Mouse (Mus musculus) left cerebral cortex, adult 2 months (tissue): ENCODE measurements around the gene Nln. TPM values are rescaled to one million over a fixed set of nuclear protein-coding genes. Genes with fewer than 3 reads are reported as not detected.
A peak's percentile ranks its signal among the peaks of the same experiment; 100 is the strongest.

Experiments
- DNase-seq, 2 experiments: peaks; one replicate each; pipeline ENCODE4 v3.0.0; 2021 to 2022; ENCODE audit warnings: low spot score in 2 of 2, mixed read lengths in 1 of 2; ENCODE audit errors: extremely low spot score in 1 of 2
- H3K27ac ChIP-seq: fragments of 200-600 bp; 2 replicates; pipeline ENCODE4 v1.8.1; 2022
- H3K4me3 ChIP-seq: fragments of 200-600 bp; 2 replicates; pipeline ENCODE4 v1.8.1; 2022
- CTCF ChIP-seq: fragments of 200-600 bp; IDR thresholded peaks from 2 replicates; pipeline ENCODE4 v1.8.1; 2022; ENCODE audit warnings: antibody characterized with exemption, mild to moderate bottlenecking, moderate library complexity
- intact Hi-C: fragments of 180-260 bp; cut with DNase I; formaldehyde crosslinking; loops from one replicate; pipeline ENCODE4 v1.15.1; 2025
- total RNA-seq, 2 experiments: library from RNA; stranded (reverse); gene quantifications; 2 replicates each; pipeline ENCODE4 v1.2.3; 2021

Gene Nln
- total RNA-seq, 2 experiments from 2014 or later, result 24.1 to 27.0 TPM

DNA sequence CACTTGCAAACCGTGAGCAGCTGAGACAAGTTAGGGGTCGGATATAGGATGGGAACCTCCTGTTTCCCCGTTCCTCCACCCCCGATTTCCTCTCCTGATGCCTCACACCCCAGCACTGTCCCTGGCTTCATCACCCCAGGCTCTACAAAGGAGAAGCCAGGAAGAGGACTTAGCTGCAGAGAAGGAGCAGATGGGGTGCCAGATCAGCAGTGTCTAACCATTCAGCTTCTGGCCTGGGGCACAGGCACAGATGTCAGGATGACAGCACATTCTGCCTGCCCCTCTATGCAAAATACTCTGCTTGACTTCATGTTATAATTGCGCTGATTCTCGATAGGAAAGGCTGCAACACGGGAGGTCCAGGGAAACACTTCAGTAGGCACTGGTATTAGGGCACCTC, 71.1 kb downstream of the Nln start:
- Histone ChIP-seq H3K4me3 (no peak overlapping the region), H3K27ac (no peak overlapping the region)
- no peak for DNase-seq
- intact Hi-C loops, result loop anchor here (10.0 kb wide), 1 partner anchor 114 kb away; the partner anchor contains the start of gene Erbin
- no peak for TF ChIP-seq CTCF

DNA sequence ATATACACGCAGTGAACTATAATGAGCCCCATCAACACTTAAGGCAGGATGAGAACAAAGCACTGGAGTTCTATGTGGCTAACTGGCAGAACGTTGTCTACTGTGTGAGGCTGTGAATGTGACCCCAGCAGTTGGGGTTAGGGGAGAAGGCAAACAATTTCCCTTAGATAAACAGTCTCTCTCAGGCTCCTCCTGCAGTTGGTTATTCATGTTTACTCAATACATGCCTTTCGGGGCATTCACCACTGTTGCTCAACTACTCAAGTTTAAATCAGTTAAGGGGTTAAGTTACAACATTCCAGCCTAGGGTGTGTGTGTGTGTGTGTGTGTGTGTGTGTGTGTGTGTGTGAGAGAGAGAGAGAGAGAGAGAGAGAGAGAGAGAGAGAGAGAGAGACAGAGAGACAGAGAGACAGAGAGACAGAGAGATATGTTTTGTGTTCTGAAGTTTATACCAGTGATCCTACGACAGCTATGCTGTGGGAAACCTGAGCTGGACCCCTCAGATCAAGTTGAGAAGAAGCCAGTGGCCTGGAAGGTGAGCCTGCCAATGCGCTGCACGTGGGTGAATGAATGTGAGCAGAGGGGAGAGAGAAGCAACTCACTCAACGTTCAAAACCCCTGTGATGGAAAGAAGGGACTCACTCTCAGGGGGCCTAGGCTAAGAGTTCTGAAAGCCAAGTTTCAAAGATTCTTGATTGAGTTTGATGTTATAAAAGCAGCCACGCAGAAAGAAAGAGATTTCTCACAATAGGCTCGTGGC, 71.7 kb downstream of the Nln start:
- no peak for TF ChIP-seq CTCF
- H3K4me3 ChIP-seq, result no peak overlapping the region
- intact Hi-C loops, result loop anchor here (10.0 kb wide), 1 partner anchor 113 kb away; the partner anchor contains the start of gene Erbin
- DNase-seq, result no peak
- no peak overlapping the region for H3K27ac ChIP-seq

DNA sequence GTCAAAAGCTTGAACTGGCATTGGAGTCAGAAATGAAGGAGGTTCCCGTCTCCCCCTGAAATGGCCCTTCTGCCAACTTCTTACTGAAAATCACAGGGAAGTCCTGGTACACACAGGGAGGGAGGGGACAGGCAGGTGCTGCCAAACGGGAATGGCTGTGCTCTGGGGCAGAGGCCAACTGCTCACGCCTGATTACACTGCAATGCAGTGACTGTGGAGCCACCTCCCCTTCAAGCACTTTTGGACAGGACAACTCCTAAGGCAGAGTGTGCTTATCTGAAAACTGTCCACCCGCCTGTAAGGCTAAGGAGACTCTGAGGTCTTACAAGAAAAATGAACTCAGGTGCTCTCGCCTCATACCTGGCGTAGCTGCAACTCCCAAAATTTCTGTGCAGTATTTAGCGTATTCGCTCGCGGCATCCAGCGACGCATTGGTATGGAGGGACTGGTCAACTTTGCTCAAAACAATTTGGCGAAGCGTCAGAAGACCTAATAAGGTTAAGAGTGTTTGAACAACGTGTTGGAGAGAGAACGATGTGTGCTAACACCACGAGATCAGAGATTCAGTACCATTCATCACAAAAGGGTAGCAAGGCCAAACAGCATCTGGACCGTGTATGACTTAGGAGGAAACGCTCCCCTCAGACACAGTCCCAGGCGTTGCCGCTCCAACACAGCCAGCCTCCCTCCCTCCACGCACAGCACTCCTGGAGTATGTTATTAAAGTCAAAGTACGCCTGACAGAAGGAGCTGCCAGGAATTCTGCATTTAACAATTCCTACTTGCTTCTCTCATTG, 72.7 kb downstream of the Nln start:
- no peak overlapping the region for H3K4me3 ChIP-seq
- no peak overlapping the region for H3K27ac ChIP-seq
- TF ChIP-seq CTCF, result no peak
- intact Hi-C loops, result loop anchor here (10.0 kb wide), 1 partner anchor 112 kb away; the partner anchor contains the start of gene Erbin
- DNase-seq, result no peak

DNA sequence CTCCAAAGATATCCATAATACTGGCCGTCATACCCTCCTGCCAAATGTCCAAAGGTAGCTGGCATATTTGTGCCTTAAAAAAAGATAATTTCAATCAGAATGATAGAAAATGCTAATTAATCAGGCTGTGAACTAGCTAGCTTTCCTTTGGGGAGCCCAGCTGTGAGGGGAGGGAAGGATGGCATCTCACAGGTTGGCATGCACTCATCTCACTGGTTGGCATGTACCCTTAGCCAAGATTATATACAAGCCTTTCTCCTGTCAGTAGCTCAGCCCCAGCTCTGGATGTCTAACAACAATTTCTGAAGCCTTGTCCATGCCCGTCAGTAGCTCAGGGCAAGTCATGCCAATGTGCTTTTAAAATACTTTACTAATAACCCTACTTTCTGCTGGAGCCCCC, 73.8 kb downstream of the Nln start:
- TF ChIP-seq CTCF, result no peak
- no peak overlapping the region for H3K4me3 ChIP-seq
- DNase-seq, result no peak
- H3K27ac ChIP-seq, result no peak overlapping the region
- intact Hi-C loops, result loop anchor here (10.0 kb wide), 1 partner anchor 111 kb away; the partner anchor contains the start of gene Erbin

DNA sequence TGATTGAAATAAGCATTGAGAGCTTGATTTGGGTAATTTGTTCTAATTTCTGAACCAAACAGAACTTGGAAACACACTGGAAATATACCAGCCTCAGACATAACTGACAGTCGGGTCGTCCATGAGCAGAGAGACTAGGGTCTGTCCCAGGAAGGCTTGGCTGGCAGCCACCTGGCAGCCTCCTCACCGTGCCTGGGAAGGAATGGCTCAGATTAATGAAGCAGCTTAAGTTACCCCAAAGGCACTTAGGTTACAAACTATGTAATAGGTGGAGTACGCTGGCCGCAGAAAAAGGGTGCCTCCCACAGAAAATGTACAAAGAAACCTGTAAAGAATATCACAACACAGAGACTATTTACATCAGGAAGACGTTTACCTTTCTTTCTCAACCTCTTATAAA, 74.6 kb downstream of the Nln start:
- intact Hi-C loops, result loop anchor here (10.0 kb wide), 1 partner anchor 110 kb away; the partner anchor contains the start of gene Erbin
- no peak for DNase-seq

DNA sequence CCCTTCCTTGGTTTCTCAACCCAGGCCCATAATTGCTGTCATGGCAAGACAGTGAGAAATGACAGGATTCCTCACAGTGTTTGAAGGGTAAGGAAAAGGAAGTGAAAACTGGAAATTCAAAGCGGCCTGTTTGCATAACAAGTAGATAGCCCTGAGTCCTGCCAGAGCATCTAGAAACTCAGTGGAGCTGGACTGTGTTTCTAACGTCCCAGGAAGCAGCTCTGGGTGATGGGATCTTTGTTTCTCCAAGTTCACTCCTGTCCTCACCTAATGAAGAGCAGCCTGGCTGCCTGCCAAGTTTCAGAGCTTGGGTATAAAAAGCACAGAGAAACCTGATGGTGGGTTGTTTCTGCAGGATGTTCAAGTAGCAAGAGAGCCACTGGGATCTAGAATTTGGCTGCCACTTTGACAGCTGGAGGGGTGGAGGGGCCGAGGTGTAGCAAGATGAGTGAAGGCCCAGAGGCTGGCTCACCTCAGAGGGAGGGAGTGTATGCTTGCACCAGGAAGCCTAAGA, 76.7 kb downstream of the Nln start:
- Histone ChIP-seq H3K4me3 (no peak overlapping the region), H3K27ac (peak overlapping the region; percentile 50)
- intact Hi-C loops, result loop anchor here (10.0 kb wide), 1 partner anchor 108 kb away; the partner anchor contains the start of gene Erbin
- TF ChIP-seq CTCF, result no peak
- DNase-seq, result peak in 1 of 2 experiments; percentile 27

More for the DNA sequence above, 74.6 kb downstream of the Nln start:
- Histone ChIP-seq H3K27ac (no peak overlapping the region), H3K4me3 (no peak overlapping the region)
- no peak for TF ChIP-seq CTCF

DNA sequence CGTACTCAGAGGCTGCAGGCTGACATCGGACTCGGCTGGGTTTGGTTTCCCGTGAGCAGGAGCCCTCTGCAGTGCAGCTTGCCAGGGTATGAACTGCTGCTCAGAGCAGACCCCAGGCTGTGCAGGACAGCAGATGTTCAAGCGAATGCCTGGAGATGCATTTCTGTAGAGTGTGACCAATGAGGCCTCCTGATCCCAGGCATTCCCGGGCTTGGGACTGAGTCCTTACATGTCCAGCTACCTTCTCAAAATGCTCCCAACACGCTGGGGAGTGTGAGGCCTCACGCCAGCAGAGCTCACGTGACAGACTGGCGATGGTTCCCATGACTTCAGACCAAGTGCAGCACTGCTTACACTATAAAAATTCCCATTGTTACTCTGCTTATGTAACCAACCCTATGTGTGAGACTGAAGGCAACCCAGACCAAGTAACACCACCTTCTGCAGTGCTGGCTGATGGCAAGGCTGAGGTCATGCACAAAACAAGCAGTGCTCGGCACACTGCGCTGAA, 77.5 kb downstream of the Nln start:
- intact Hi-C loops, result loop anchor here (10.0 kb wide), 1 partner anchor 107 kb away; the partner anchor contains the start of gene Erbin
- H3K4me3 ChIP-seq, result no peak overlapping the region
- peak in 1 of 2 experiments; percentile 31 for DNase-seq
- TF ChIP-seq CTCF, result no peak
- peak overlapping the region; percentile 50 for H3K27ac ChIP-seq

DNA sequence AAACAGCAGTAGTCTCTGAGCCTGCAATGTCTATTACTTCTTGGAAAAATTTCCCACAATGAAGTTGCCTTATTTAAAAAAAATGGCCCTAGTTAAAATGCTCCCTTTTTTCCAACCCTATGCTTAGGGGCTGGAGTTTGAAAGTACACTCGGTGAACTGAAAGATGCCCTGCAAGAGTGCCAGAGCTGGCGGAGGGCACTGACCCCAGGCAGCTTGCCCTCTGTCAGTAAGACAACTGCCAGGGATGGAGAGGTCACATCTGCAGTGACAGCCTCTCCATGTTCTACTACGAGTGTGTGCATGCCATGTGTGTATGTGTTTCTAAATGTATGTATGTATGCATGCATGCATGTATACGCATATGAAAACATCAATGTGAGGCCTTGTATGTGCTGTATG, 78.5 kb downstream of the Nln start:
- no peak for TF ChIP-seq CTCF
- no peak for DNase-seq
- peak overlapping the region; percentile 50; the same call in 1 of the 2 replicates for H3K27ac ChIP-seq
- no peak overlapping the region for H3K4me3 ChIP-seq
- intact Hi-C loops, result loop anchor here (10.0 kb wide), 1 partner anchor 106 kb away; the partner anchor contains the start of gene Erbin

DNA sequence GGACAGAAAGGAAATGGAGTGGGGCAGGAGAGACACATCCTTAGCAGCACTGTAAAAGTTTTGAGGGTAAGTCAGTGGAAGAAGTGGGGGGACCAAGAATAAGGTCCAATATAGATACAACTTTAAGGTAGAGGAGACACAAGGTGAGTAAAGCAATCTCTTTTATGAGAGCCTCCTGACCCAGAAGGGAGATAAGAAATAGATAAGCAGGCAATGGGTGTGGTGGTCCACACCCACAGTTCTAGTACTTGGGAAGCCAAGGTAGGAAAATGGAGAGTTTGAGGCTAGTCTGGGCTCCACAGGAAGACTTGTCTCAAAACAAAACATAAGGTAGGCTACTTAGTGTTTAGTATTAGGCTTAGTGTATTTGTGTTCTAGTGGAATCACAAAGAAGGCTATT, 79.9 kb downstream of the Nln start:
- no peak for TF ChIP-seq CTCF
- Histone ChIP-seq H3K27ac (no peak overlapping the region), H3K4me3 (no peak overlapping the region)
- intact Hi-C loops, result no loop called here
- no peak for DNase-seq

DNA sequence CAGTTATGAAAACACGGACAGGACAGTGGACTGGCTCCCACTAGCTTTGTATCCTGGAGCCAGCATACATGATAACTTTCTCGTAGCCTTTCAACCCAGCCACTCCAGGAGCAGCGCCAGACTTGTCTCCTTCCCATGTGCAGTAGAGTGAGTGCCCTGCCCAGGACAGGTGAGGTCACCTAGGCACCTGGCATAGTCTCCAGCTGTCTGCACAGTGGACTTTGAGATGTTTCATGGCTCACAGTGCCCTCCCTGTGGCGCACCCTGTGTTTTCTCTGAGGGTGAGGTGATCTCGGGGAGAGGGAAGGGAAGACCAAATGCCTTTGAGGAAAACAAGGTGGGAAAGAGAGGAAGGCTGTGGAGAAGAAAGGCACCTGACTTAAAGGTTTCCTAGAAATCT, 80.3 kb downstream of the Nln start:
- no peak for DNase-seq
- Histone ChIP-seq H3K27ac (no peak overlapping the region), H3K4me3 (no peak overlapping the region)
- TF ChIP-seq CTCF, result no peak
- intact Hi-C loops, result no loop called here

DNA sequence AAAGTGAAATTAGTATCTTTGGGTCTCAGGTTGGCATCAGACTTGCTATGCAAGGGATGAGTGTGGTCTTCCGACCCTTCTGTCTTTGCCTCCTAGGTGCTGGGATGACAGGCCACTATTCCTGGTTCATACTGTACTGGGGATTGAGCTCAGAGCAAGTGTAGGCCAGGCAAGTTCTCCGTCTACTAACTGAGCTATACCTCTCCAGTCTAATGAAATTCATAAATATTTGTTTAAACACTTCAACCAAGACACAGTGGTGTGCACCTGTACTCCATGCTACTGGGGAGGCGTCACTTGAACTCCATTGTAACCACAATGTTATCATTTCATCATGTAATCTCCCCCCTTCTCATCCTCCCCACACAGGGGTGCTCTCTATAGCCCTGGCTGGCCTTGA, 82.9 kb downstream of the Nln start:
- intact Hi-C loops, result no loop called here
- Histone ChIP-seq H3K27ac (no peak overlapping the region), H3K4me3 (no peak overlapping the region)
- DNase-seq, result no peak
- no peak for TF ChIP-seq CTCF

DNA sequence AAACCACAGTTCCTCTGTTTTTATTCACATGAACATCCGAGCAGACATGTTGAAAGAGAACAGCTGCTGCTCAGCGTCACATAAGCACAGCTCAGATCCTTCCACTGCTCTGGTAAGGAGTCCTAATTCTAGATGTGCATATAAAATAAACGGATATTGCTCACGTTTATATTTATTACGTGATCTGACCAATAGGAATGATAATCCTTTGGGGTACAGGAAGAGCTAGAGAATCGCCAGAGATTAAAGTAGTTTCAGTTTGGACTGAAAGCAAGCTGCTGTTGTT, 83.8 kb downstream of the Nln start:
- no peak for DNase-seq
- intact Hi-C loops, result no loop called here
- no peak overlapping the region for H3K4me3 ChIP-seq
- H3K27ac ChIP-seq, result peak overlapping the region; percentile 67
- no peak for TF ChIP-seq CTCF
